Mouse (Mus musculus) erythroblast, embryonic 14.5 days (primary cell): ENCODE results near the gene Astn2.

Experiments
- GATA1 ChIP-seq: IDR thresholded peaks from 2 replicates; pipeline ENCODE4 v1.6.1; 2012; ENCODE audit warnings: low read length, inconsistent platforms, mixed read lengths
- TAL1 ChIP-seq: IDR thresholded peaks from 3 replicates; pipeline ENCODE4 v1.6.1; 2012; ENCODE audit warnings: low read length, inconsistent platforms, mixed read lengths

- no peak for TF ChIP-seq GATA1
- no peak for TF ChIP-seq TAL1
These were observed 660.3 kb downstream of the Astn2 start for GRCm38 (mm10) chr4:65744088-65744610.
